Mouse (Mus musculus) cerebellum, postnatal 4 days (tissue): ENCODE data around the gene Kcnip3.

Experiments
- DNase-seq, 2 experiments: peaks; one replicate each; pipeline ENCODE4 v3.0.0; 2022; ENCODE audit warnings: low spot score in 2 of 2, mixed read lengths in 1 of 2

Kcnip3 gene

DNA sequence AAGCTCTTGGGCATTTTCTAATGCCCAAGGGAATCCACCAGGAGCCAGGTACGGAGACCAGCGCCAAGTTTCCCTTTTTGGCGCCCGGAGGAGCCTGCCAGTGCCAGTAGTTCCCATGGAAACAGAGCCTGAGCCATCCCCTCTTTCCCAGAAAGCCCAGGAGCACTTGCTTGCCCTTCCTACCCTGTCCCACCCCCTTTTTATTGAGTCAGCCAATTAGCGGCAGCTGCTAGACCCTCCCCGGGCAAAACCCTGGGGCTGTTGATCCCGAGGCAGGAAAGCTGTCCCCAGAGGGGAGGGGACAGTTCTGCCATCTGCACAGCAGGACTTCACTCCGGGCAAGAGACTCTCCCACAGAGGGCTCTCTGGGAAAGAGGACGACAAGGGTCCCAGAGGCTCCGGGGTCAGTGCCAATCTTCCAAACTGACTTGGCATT lies at the start of gene Kcnip3:
Kcnip3 (minus strand) TSS at position 89 of the 436 bp plus-strand sequence.
- DNase-seq, result peak; percentile 30 to 80

- DNase-seq, result peak; percentile 92 to 97
These were observed 37.4 kb upstream of the Kcnip3 start for GRCm38 (mm10) chr2:127559070-127559966.

- DNase-seq, result peak in 1 of 2 experiments; percentile 45
These were observed 29.2 kb upstream of the Kcnip3 start for GRCm38 (mm10) chr2:127551078-127551477.

GRCm38 (mm10) chr2:127550446-127550845 lies 28.6 kb upstream of the Kcnip3 start:
- DNase-seq, result no peak

DNA sequence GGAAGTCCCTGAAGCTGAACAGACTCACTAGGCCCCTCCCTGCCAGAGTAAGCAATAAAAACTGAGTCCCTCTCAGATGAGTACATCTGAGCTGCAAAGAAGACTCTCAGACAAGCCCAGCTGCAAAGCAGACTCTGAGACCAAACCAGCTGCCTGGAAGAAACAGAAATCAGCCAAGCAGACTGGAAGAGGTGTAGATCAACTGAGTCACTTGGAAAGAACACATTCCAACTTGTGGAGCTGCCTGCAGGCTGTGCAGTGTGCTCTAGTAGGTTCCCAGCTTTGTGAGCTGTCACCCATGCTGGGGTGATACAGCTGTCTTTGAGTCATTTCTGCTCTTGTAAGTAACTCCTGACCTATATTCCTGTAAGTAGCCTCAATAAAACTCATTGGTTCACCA lies 27.8 kb upstream of the Kcnip3 start:
- no peak for DNase-seq

GRCm38 (mm10) chr2:127548342-127549074 lies 26.6 kb upstream of the Kcnip3 start:
- no peak for DNase-seq

- no peak for DNase-seq
These were observed 19.8 kb upstream of the Kcnip3 start for GRCm38 (mm10) chr2:127541697-127542096.

DNA sequence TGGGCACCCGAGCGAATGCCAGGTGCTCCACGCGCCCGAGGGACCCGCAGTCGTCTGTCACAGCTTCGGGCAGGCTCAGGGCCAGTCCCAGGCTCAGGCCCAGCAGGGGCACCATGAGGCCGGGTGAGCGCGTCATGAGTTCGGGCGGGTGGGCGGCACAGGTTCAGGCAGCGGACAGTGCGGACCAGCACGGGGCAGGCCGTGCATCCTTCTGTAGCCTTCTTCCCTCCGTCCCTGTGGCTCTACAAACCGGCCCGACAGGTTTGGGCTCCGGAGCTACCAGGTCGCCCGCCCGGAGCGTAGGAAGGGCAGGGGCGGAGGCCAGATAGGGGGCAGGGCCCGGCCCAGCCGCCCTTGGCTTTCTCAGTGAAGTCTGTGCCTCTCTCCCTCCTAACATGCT lies 19.3 kb upstream of the Kcnip3 start, which contains the start of gene Prom2:
Prom2 (minus strand) TSS at position 283 of the 400 bp plus-strand sequence.
- DNase-seq, result no peak

DNA sequence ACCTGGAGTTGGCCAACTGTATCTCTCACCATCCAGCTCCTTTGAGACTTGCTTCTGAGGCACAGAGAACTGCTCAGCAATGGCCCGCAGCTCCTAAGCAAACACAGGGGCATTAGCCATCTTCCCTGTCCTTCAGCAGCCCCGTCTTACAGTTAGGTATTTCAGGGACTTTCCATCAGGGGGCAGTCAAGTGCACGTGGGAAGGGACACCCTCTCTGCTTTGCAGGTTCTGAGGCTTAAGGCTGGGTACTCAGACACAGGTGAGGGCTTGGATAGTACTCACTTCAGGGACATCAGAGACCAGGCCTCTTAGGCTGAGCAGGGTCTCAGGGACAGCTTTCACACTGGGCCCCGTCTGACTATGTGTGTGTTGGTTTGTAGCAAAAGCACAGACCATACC lies 17.6 kb upstream of the Kcnip3 start:
- DNase-seq, result no peak

DNA sequence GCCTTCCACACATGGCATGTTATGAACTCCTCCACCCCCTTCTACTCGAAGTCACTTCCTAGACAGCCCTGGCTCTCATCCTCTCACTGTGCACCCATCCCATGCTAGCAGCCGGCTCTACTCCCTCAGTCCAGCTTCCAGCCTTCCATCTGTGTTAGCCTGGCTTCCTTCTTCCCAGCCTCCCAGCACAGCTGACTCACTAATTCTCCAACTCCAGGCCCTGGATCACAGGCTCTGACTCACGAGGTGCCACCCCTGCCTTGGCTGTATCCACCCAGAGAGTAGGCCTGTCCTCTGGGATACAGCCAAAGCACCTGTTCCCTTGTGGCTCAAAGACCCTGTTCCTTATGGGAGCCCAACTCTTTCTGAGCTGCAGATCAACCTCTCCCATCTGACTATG lies 15.7 kb upstream of the Kcnip3 start:
- DNase-seq, result no peak

- DNase-seq, result no peak
These were observed 13.5 kb upstream of the Kcnip3 start for GRCm38 (mm10) chr2:127535363-127535762.

DNA sequence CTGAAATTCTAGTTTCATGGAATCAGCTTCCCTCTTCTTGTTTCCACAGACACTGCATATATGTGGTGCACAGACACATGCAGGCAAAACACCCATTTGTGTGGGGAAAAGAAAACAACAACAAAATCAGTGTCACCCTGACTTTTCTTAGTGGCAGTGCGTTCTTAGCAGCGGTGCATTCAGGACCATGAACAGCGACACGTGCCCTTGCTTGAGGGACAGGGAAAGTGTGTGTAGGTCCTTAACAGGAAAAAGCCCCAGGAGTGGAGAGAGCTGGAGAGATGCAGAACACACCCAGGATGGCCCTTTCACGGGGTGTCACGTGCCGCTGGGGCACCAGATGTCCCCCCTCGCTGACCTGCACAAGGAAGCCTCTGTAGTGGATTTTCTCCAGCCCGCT lies 10.5 kb upstream of the Kcnip3 start:
- no peak for DNase-seq

- DNase-seq, result peak in 1 of 2 experiments; percentile 52
These were observed 9.7 kb upstream of the Kcnip3 start for GRCm38 (mm10) chr2:127531592-127531991.

- DNase-seq, result no peak
These were observed 8.5 kb upstream of the Kcnip3 start for GRCm38 (mm10) chr2:127530418-127530817.

GRCm38 (mm10) chr2:127525004-127525775 lies 3.3 kb upstream of the Kcnip3 start:
- no peak for DNase-seq

DNA sequence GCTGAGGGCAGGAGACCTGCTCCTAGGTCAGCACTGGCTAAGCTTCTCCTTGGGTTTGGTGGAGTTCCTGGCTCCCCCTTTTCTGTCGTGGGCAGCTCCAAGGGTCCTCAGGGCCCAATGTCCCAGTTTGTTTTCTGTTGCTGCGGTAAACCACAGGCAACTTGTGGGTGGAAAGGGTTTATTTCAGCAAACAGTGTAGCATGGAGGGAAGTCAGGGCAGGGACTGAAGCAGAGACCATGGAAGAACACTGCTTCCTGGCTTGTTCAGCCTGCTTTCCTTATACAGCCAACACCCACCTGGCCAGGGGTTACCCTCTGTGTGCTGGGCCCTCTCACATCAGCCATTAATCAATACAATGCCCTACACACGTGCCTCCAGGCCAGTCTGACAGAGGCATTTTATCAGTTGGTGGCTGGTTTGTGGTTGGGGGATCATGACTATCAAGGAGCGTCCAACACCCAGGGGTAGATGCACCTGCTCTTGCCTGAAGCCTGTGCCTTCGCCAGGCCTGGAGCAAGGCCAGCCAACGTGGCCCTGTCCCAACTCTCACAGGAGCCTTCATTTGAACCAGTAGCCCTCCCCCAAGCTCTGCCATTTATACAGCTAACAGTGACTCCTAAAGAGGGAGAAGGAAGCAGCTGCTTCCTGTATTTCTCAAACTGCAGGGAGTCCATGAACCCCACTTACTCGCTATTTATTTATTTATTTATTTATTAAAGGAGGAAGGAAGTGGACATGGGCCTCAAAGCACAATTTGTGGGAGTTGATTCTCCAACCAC lies 2.2 kb upstream of the Kcnip3 start:
- DNase-seq, result peak in 1 of 2 experiments; percentile 71

- peak; percentile 43 to 70 for DNase-seq
These were observed 505 bp downstream of the Kcnip3 start for GRCm38 (mm10) chr2:127521172-127522005.

- DNase-seq, result no peak
These were observed 1.8 kb downstream of the Kcnip3 start for GRCm38 (mm10) chr2:127520123-127520522.

DNA sequence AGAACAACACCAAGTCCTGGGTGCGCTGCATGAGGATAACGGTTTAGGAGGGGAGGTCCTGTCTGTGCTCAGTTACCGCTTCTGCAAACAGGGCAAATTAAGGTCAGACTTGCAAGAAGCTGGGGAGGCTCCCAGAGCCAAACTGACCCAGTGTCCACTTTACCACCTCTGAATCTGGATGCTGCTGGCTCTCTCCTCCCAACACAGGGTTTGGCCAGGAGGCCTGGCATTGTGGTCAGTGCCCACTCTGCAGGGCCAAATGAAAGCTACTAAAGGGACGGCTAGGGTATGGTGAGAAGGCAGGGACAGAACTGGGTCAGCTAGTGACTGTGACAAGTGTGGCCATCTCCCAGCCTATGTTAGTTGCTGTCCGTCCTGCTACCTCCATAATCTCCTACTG lies 2.6 kb downstream of the Kcnip3 start:
- no peak for DNase-seq

DNA sequence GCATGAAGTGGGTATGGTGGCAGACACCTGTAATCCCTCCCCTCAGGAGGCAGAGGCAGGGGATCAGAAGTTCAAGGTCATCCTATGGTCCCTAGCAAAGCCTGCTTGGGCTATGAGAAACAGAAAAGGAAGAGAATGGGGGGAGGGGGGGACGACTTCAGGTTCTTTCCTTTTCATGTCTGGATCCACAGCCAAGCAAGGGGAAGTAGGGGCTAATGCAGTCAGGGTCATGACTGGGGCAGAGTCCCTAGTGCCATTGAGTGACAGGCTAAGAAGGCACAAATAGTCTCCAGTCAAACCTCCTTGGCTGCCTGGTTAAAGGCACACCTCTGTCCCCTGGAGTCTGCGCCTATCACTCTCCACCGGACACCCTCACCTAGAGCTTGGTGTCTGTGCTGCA lies 3.1 kb downstream of the Kcnip3 start:
- no peak for DNase-seq
